Mouse (Mus musculus) right cerebral cortex, adult 18-20 months (tissue): ENCODE data around the gene Elavl3.
A peak's percentile ranks its signal among the peaks of the same experiment; 100 is the strongest.
"Not testable (repeated sequence)": the region's sequence is repeated elsewhere in the genome, so short reads cannot be mapped to it uniquely, and the experiment has no call there.

Experiments
- DNase-seq: peaks from one replicate; pipeline ENCODE4 v3.0.0; 2022; ENCODE audit warnings: mixed read lengths

The Elavl3 gene

GRCm38 (mm10) chr9:22051958-22052254, at the start of gene Elavl3:
TSS of gene Elavl3 (minus strand) at chr9:22052023.
- DNase-seq: peak; percentile 89

GRCm38 (mm10) chr9:22099922-22100321, 48.1 kb upstream of the Elavl3 start:
- no peak for DNase-seq

GRCm38 (mm10) chr9:22098993-22099696, 47.3 kb upstream of the Elavl3 start, which contains the start of gene Cnn1:
TSS of gene Cnn1 (plus strand) at chr9:22099216.
- DNase-seq: no peak

- peak; percentile 82 for DNase-seq
Observed at GRCm38 (mm10) chr9:22095854-22096307, 44.1 kb upstream of the Elavl3 start.

- no peak for DNase-seq
Observed at GRCm38 (mm10) chr9:22092746-22093145, 40.9 kb upstream of the Elavl3 start.

GRCm38 (mm10) chr9:22089986-22090385, 38.2 kb upstream of the Elavl3 start:
- no peak for DNase-seq

- DNase-seq: no peak
Observed at GRCm38 (mm10) chr9:22089281-22089680, 37.5 kb upstream of the Elavl3 start.

GRCm38 (mm10) chr9:22087034-22087618, 35.3 kb upstream of the Elavl3 start:
- no peak for DNase-seq

- no peak for DNase-seq
Observed at GRCm38 (mm10) chr9:22086012-22086411, 34.2 kb upstream of the Elavl3 start.

GRCm38 (mm10) chr9:22085022-22085834, 33.4 kb upstream of the Elavl3 start, which contains the start of gene Ecsit:
TSS of gene Ecsit (minus strand) at chr9:22085438.
- peak; percentile 97 for DNase-seq

- DNase-seq: no peak
Observed at GRCm38 (mm10) chr9:22084667-22085021, 32.8 kb upstream of the Elavl3 start.

- no peak for DNase-seq
Observed at GRCm38 (mm10) chr9:22076223-22076622, 24.4 kb upstream of the Elavl3 start.

GRCm38 (mm10) chr9:22075778-22076177, 24.0 kb upstream of the Elavl3 start:
- not testable (repeated sequence) for DNase-seq

- DNase-seq: no peak
Observed at GRCm38 (mm10) chr9:22072276-22072675, 20.5 kb upstream of the Elavl3 start.

GRCm38 (mm10) chr9:22070791-22071573, 19.2 kb upstream of the Elavl3 start, which contains the start of the genes Gm49318 and Zfp653:
TSS of gene Gm49318 (minus strand) at chr9:22071259.
TSS of gene Zfp653 (minus strand) at chr9:22071376.
- DNase-seq: peak; percentile 97

GRCm38 (mm10) chr9:22069881-22070553, 18.2 kb upstream of the Elavl3 start:
- DNase-seq: no peak

GRCm38 (mm10) chr9:22067195-22067594, 15.4 kb upstream of the Elavl3 start:
- no peak for DNase-seq

- DNase-seq: no peak
Observed at GRCm38 (mm10) chr9:22066433-22066832, 14.6 kb upstream of the Elavl3 start.

- no peak for DNase-seq
Observed at GRCm38 (mm10) chr9:22065642-22066041, 13.8 kb upstream of the Elavl3 start.

GRCm38 (mm10) chr9:22064341-22064740, 12.5 kb upstream of the Elavl3 start:
- no peak for DNase-seq

- DNase-seq: peak; percentile 82
Observed at GRCm38 (mm10) chr9:22061339-22061738, 9.5 kb upstream of the Elavl3 start.

- DNase-seq: no peak
Observed at GRCm38 (mm10) chr9:22058011-22058424, 6.2 kb upstream of the Elavl3 start.
